Mouse (Mus musculus) neural tube, embryonic 13.5 days (tissue): ENCODE measurements around the gene Dusp16. TPM values are rescaled to one million over a fixed set of nuclear protein-coding genes. Genes with fewer than 3 reads are reported as not detected.

Source experiments
- ATAC-seq: fragments of 200-750 bp; cut with Nextera tagmentation; 2 replicates; pipeline ENCODE4 v1.8.0; 2017; ENCODE audit warnings: low read depth, mild to moderate bottlenecking, moderate TSS enrichment, moderate library complexity
- H3K27ac ChIP-seq: fragments of 300-500 bp; sonication (generic); replicated peaks from 2 replicates; pipeline ENCODE4 v1.5.1; 2015; ENCODE audit warnings: moderate library complexity, mild to moderate bottlenecking, inconsistent platforms
- H3K27me3 ChIP-seq: fragments of 300-500 bp; sonication (generic); 2 replicates; pipeline ENCODE4 v1.6.1; 2015; ENCODE audit warnings: mild to moderate bottlenecking, inconsistent platforms
- H3K36me3 ChIP-seq: fragments of 300-500 bp; sonication (generic); 2 replicates; pipeline ENCODE4 v1.6.1; 2015; ENCODE audit warnings: mild to moderate bottlenecking, inconsistent platforms
- H3K4me1 ChIP-seq: fragments of 300-500 bp; sonication (generic); replicated peaks from 2 replicates; pipeline ENCODE4 v1.6.1; 2015; ENCODE audit warnings: inconsistent platforms
- H3K4me2 ChIP-seq: fragments of 300-500 bp; sonication (generic); 2 replicates; pipeline ENCODE4 v1.6.1; 2015; ENCODE audit warnings: inconsistent platforms, mild to moderate bottlenecking, moderate library complexity
- H3K4me3 ChIP-seq: fragments of 300-500 bp; sonication (generic); 2 replicates; pipeline ENCODE4 v1.5.1; 2015; ENCODE audit warnings: mild to moderate bottlenecking, inconsistent platforms
- H3K9ac ChIP-seq: fragments of 300-500 bp; sonication (generic); 2 replicates; pipeline ENCODE4 v1.6.1; 2015; ENCODE audit warnings: moderate library complexity, mild to moderate bottlenecking, inconsistent platforms
- H3K9me3 ChIP-seq: fragments of 300-500 bp; sonication (generic); 2 replicates; pipeline ENCODE4 v1.6.1; 2016; ENCODE audit warnings: inconsistent platforms
- WGBS: fragments of 180-500 bp; shearing (Covaris S2); methylation state at CpG from one replicate; pipeline ENCODE4 v1.1.7; 2015; 5-methylcytosine and 5-hydroxymethylcytosine counted together
- polyA plus RNA-seq: library from polyadenylated mRNA; unstranded; fragments of >200 nt; fragmentation: Nextera tagmentation; extraction: Ambion mirVana; gene quantifications from 2 replicates; pipeline ENCODE4 v1.2.1, GENCODE M21; 2015

The Dusp16 gene
- polyA plus RNA-seq, 1 experiment from 2014 or later, result 7.0 TPM

GRCm38 (mm10) chr6:134723833-134724553, 68.4 kb downstream of the Dusp16 start:
- Histone ChIP-seq H3K36me3 (0 out of 2 replicates have a peak, but pooled peaks cover 7% of the 10 kb centered on the region), H3K27me3 (no peaks in the 10 kb centered on the region), H3K9ac (no peak overlapping the region), H3K4me2 (no peak overlapping the region), H3K27ac (no peak overlapping the region), H3K4me1 (no peaks in the 10 kb centered on the region), H3K4me3 (no peak overlapping the region), H3K9me3 (no peaks in the 10 kb centered on the region)
- no peak for ATAC-seq
- WGBS, result 89% methylated on average over 9 of the region's 9 CpGs

- 96% methylated on average over 7 of the region's 7 CpGs for WGBS
- H3K36me3 ChIP-seq, result peaks cover 12% of the 10 kb centered on the region; the same call in 1 of the 2 replicates
- no peak overlapping the region for H3K4me3 ChIP-seq
- H3K4me1 ChIP-seq, result no peaks in the 10 kb centered on the region
- H3K9me3 ChIP-seq, result no peaks in the 10 kb centered on the region
- H3K27ac ChIP-seq, result no peak overlapping the region
- ATAC-seq, result no peak
- H3K9ac ChIP-seq, result no peak overlapping the region
- H3K27me3 ChIP-seq, result no peaks in the 10 kb centered on the region
- H3K4me2 ChIP-seq, result no peak overlapping the region
These were observed 69.1 kb downstream of the Dusp16 start for GRCm38 (mm10) chr6:134723326-134723725.

- Histone ChIP-seq H3K9me3 (no peaks in the 10 kb centered on the region), H3K4me3 (no peak overlapping the region), H3K4me2 (no peak overlapping the region), H3K36me3 (peaks cover 17% of the 10 kb centered on the region; the same call in 1 of the 2 replicates), H3K27me3 (no peaks in the 10 kb centered on the region), H3K27ac (no peak overlapping the region), H3K4me1 (no peaks in the 10 kb centered on the region), H3K9ac (no peak overlapping the region)
- ATAC-seq, result no peak
- WGBS, result 93% methylated on average over 8 of the region's 8 CpGs
These were observed 69.5 kb downstream of the Dusp16 start for GRCm38 (mm10) chr6:134722906-134723305.

- peaks cover 26% of the 10 kb centered on the region for H3K36me3 ChIP-seq
- H3K4me2 ChIP-seq, result no peak overlapping the region
- no peak overlapping the region for H3K27ac ChIP-seq
- WGBS, result 89% methylated on average over 6 of the region's 6 CpGs
- no peaks in the 10 kb centered on the region for H3K4me1 ChIP-seq
- no peak overlapping the region for H3K4me3 ChIP-seq
- no peak overlapping the region for H3K9ac ChIP-seq
- peak; percentile 74 for ATAC-seq
- no peaks in the 10 kb centered on the region for H3K9me3 ChIP-seq
- no peaks in the 10 kb centered on the region for H3K27me3 ChIP-seq
These were observed 70.6 kb downstream of the Dusp16 start for GRCm38 (mm10) chr6:134721729-134722269.

- H3K9me3 ChIP-seq, result no peaks in the 10 kb centered on the region
- peaks cover 26% of the 10 kb centered on the region for H3K36me3 ChIP-seq
- no peak overlapping the region for H3K27ac ChIP-seq
- H3K9ac ChIP-seq, result no peak overlapping the region
- no peaks in the 10 kb centered on the region for H3K27me3 ChIP-seq
- H3K4me1 ChIP-seq, result no peaks in the 10 kb centered on the region
- ATAC-seq, result no peak
- 93% methylated on average over 5 of the region's 5 CpGs for WGBS
- no peak overlapping the region for H3K4me3 ChIP-seq
- no peak overlapping the region for H3K4me2 ChIP-seq
These were observed 72.3 kb downstream of the Dusp16 start for GRCm38 (mm10) chr6:134720150-134720549.

GRCm38 (mm10) chr6:134719156-134719555, 73.3 kb downstream of the Dusp16 start:
- no peak overlapping the region for H3K4me2 ChIP-seq
- 91% methylated on average over 5 of the region's 5 CpGs for WGBS
- H3K4me1 ChIP-seq, result no peaks in the 10 kb centered on the region
- no peak for ATAC-seq
- H3K9me3 ChIP-seq, result no peaks in the 10 kb centered on the region
- H3K27ac ChIP-seq, result no peak overlapping the region
- no peak overlapping the region for H3K4me3 ChIP-seq
- peaks cover 23% of the 10 kb centered on the region for H3K36me3 ChIP-seq
- H3K27me3 ChIP-seq, result no peaks in the 10 kb centered on the region
- no peak overlapping the region for H3K9ac ChIP-seq

GRCm38 (mm10) chr6:134718668-134719065, 73.8 kb downstream of the Dusp16 start:
- WGBS, result 93% methylated on average over 11 of the region's 11 CpGs
- H3K4me1 ChIP-seq, result no peaks in the 10 kb centered on the region
- ATAC-seq, result no peak

GRCm38 (mm10) chr6:134717886-134718667, 74.3 kb downstream of the Dusp16 start:
- H3K4me1 ChIP-seq, result 0 out of 2 replicates have a peak, but pooled peaks cover 4% of the 10 kb centered on the region
- ATAC-seq, result no peak
- H3K27ac ChIP-seq, result no peak overlapping the region
- H3K4me3 ChIP-seq, result no peak overlapping the region
- H3K4me2 ChIP-seq, result no peak overlapping the region
- no peaks in the 10 kb centered on the region for H3K27me3 ChIP-seq
- no peak overlapping the region for H3K9ac ChIP-seq
- 95% methylated on average over 20 of the region's 20 CpGs for WGBS
- peaks cover 23% of the 10 kb centered on the region for H3K36me3 ChIP-seq
- H3K9me3 ChIP-seq, result no peaks in the 10 kb centered on the region

More at GRCm38 (mm10) chr6:134718668-134719065, 73.8 kb downstream of the Dusp16 start:
- H3K4me2 ChIP-seq, result no peak overlapping the region
- H3K27me3 ChIP-seq, result no peaks in the 10 kb centered on the region
- peaks cover 23% of the 10 kb centered on the region for H3K36me3 ChIP-seq
- H3K27ac ChIP-seq, result no peak overlapping the region
- H3K4me3 ChIP-seq, result no peak overlapping the region
- H3K9ac ChIP-seq, result no peak overlapping the region
- no peaks in the 10 kb centered on the region for H3K9me3 ChIP-seq

- Histone ChIP-seq H3K4me2 (no peak overlapping the region), H3K9ac (no peak overlapping the region), H3K9me3 (no peaks in the 10 kb centered on the region), H3K4me1 (0 out of 2 replicates have a peak, but pooled peaks cover 4% of the 10 kb centered on the region), H3K27ac (no peak overlapping the region), H3K27me3 (no peaks in the 10 kb centered on the region), H3K36me3 (peaks cover 27% of the 10 kb centered on the region), H3K4me3 (no peak overlapping the region)
- ATAC-seq, result no peak
- WGBS, result 90% methylated on average over 6 of the region's 6 CpGs
These were observed 76.2 kb downstream of the Dusp16 start for GRCm38 (mm10) chr6:134716168-134716587.

- no peaks in the 10 kb centered on the region for H3K27me3 ChIP-seq
- 0 out of 2 replicates have a peak, but pooled peaks cover 4% of the 10 kb centered on the region for H3K4me1 ChIP-seq
- 18% methylated on average over 1 of the region's 1 CpGs for WGBS
- H3K27ac ChIP-seq, result no peak overlapping the region
- H3K9me3 ChIP-seq, result no peaks in the 10 kb centered on the region
- no peak overlapping the region for H3K9ac ChIP-seq
- H3K4me2 ChIP-seq, result no peak overlapping the region
- no peak overlapping the region for H3K4me3 ChIP-seq
- no peak for ATAC-seq
- peaks cover 31% of the 10 kb centered on the region for H3K36me3 ChIP-seq
These were observed 78.5 kb downstream of the Dusp16 start for GRCm38 (mm10) chr6:134713897-134714296.

GRCm38 (mm10) chr6:134713321-134713720, 79.1 kb downstream of the Dusp16 start:
- ATAC-seq, result no peak
- H3K36me3 ChIP-seq, result peaks cover 27% of the 10 kb centered on the region
- WGBS, result 36% methylated on average over 3 of the region's 3 CpGs

GRCm38 (mm10) chr6:134710020-134710419, 82.4 kb downstream of the Dusp16 start:
- Histone ChIP-seq H3K9me3 (no peaks in the 10 kb centered on the region), H3K36me3 (peaks cover 13% of the 10 kb centered on the region), H3K4me3 (no peak overlapping the region), H3K9ac (no peak overlapping the region), H3K4me1 (0 out of 2 replicates have a peak, but pooled peaks cover 4% of the 10 kb centered on the region), H3K4me2 (no peak overlapping the region), H3K27me3 (no peaks in the 10 kb centered on the region), H3K27ac (no peak overlapping the region)
- 87% methylated on average over 15 of the region's 15 CpGs for WGBS
- ATAC-seq, result no peak

More at GRCm38 (mm10) chr6:134713321-134713720, 79.1 kb downstream of the Dusp16 start:
- H3K9ac ChIP-seq, result no peak overlapping the region
- no peaks in the 10 kb centered on the region for H3K27me3 ChIP-seq
- 0 out of 2 replicates have a peak, but pooled peaks cover 4% of the 10 kb centered on the region for H3K4me1 ChIP-seq
- H3K27ac ChIP-seq, result no peak overlapping the region
- H3K9me3 ChIP-seq, result no peaks in the 10 kb centered on the region
- H3K4me3 ChIP-seq, result no peak overlapping the region
- H3K4me2 ChIP-seq, result no peak overlapping the region
